Mouse (Mus musculus) embryo, embryonic 11 days (tissue): Measurements from ENCODE around the gene Mtx1.
"Not testable (repeated sequence)": the region's sequence is repeated elsewhere in the genome, so short reads cannot be mapped to it uniquely, and the experiment has no call there.

Source experiments
- DNase-seq: peaks from one replicate; pipeline ENCODE4 v3.0.0-alpha.2; 2015

Gene Mtx1

GRCm38 (mm10) chr3:89238494-89238893 is 11.6 kb upstream of the Mtx1 start:
- DNase-seq: no peak

GRCm38 (mm10) chr3:89237682-89238081 is 10.8 kb upstream of the Mtx1 start:
- DNase-seq: no peak

- DNase-seq: no peak
Observed at GRCm38 (mm10) chr3:89236516-89236915, 9.6 kb upstream of the Mtx1 start.

- DNase-seq: no peak
Observed at GRCm38 (mm10) chr3:89233562-89234110, 6.7 kb upstream of the Mtx1 start.

- no peak for DNase-seq
Observed at GRCm38 (mm10) chr3:89232614-89233013, 5.7 kb upstream of the Mtx1 start.

GRCm38 (mm10) chr3:89231772-89232275 is 4.9 kb upstream of the Mtx1 start:
- no peak for DNase-seq

- no peak for DNase-seq
Observed at GRCm38 (mm10) chr3:89231345-89231744, 4.5 kb upstream of the Mtx1 start.

GRCm38 (mm10) chr3:89230561-89230960 is 3.7 kb upstream of the Mtx1 start:
- no peak for DNase-seq

GRCm38 (mm10) chr3:89229276-89229675 is 2.4 kb upstream of the Mtx1 start:
- no peak for DNase-seq

- DNase-seq: no peak
Observed at GRCm38 (mm10) chr3:89228836-89229235, 1.9 kb upstream of the Mtx1 start, which contains the start of gene Muc1. Muc1 (plus strand) TSS chr3:89229057.

GRCm38 (mm10) chr3:89228180-89228549 is 1.3 kb upstream of the Mtx1 start:
- DNase-seq: peak; percentile 92

GRCm38 (mm10) chr3:89227307-89228179 is 655 bp upstream of the Mtx1 start:
- DNase-seq: peak; percentile 96

GRCm38 (mm10) chr3:89226361-89226760 is 527 bp downstream of the Mtx1 start:
- DNase-seq: no peak

- DNase-seq: peak; percentile 89
Observed at GRCm38 (mm10) chr3:89225918-89226317, 970 bp downstream of the Mtx1 start.

- no peak for DNase-seq
Observed at GRCm38 (mm10) chr3:89225321-89225815, 1.5 kb downstream of the Mtx1 start.

- no peak for DNase-seq
Observed at GRCm38 (mm10) chr3:89224796-89225195, 2.1 kb downstream of the Mtx1 start.

GRCm38 (mm10) chr3:89221167-89221566 is 5.7 kb downstream of the Mtx1 start:
- no peak for DNase-seq

- peak; percentile 39 for DNase-seq
Observed at GRCm38 (mm10) chr3:89219546-89219945, 7.3 kb downstream of the Mtx1 start.

GRCm38 (mm10) chr3:89218271-89218670 is 8.6 kb downstream of the Mtx1 start:
- DNase-seq: no peak

- DNase-seq: not testable (repeated sequence)
Observed at GRCm38 (mm10) chr3:89216407-89216806, 10.5 kb downstream of the Mtx1 start.

GRCm38 (mm10) chr3:89215853-89216252 is 11.0 kb downstream of the Mtx1 start:
- DNase-seq: peak; percentile 93

- DNase-seq: peak; percentile 79
Observed at GRCm38 (mm10) chr3:89214681-89215411, 12.0 kb downstream of the Mtx1 start, which contains the start of gene Thbs3. Thbs3 (plus strand) TSS chr3:89215180.
